Mouse (Mus musculus): ENCODE results near the gene Akap9. TPM values are rescaled to one million over a fixed set of nuclear protein-coding genes. Genes with fewer than 3 reads are reported as not detected.
"Not testable (repeated sequence)": the region's sequence is repeated elsewhere in the genome, so short reads cannot be mapped to it uniquely, and the experiment has no call there.

Akap9 gene
- polyA plus RNA-seq (2015; fragmentation: Nextera tagmentation; extraction: Ambion mirVana): 182 and 184 TPM in 2 replicates

- 0% methylated on average over 56 of the region's 82 CpGs for WGBS
- peak; percentile 88 for ATAC-seq (ENCODE audit: low FRiP score, low read depth)
- Histone ChIP-seq H3K27me3 (no peaks in the 10 kb centered on the region), H3K4me1 (peaks cover 17% of the 10 kb centered on the region), H3K9me3 (no peaks in the 10 kb centered on the region), H3K9ac (peak within 1 kb of the TSS; percentile 97), H3K36me3 (no peaks in the 10 kb centered on the region), H3K4me3 (peak within 1 kb of the TSS; percentile 86), H3K27ac (peak within 1 kb of the TSS; percentile 93), H3K4me2 (replicated peaks) (peak within 1 kb of the TSS; percentile 74)
Measured at GRCm38 (mm10) chr5:3927801-3928689, at the start of gene Akap9. Gene Akap9 (plus strand): TSS chr5:3928054.

GRCm38 (mm10) chr5:3886862-3887261, 41.0 kb upstream of the Akap9 start:
- H3K27me3 ChIP-seq; H3K9ac ChIP-seq; ATAC-seq (ENCODE audit: low FRiP score, low read depth); H3K4me2 ChIP-seq (replicated peaks); H3K27ac ChIP-seq; H3K9me3 ChIP-seq; H3K36me3 ChIP-seq; H3K4me1 ChIP-seq; H3K4me3 ChIP-seq: not testable (repeated sequence)
- WGBS: 91% methylated on average over 7 of the region's 7 CpGs

GRCm38 (mm10) chr5:3889201-3889600, 38.7 kb upstream of the Akap9 start:
- no peak for ATAC-seq (ENCODE audit: low FRiP score, low read depth)
- no peaks in the 10 kb centered on the region for H3K9me3 ChIP-seq

GRCm38 (mm10) chr5:3893459-3894293, 34.2 kb upstream of the Akap9 start, which contains the start of gene Mterf1a:
Gene Mterf1a (minus strand): TSS chr5:3893933.
- H3K9ac ChIP-seq: peak within 1 kb of the TSS; percentile 62
- not testable (repeated sequence) for H3K4me1 ChIP-seq, H3K36me3 ChIP-seq, H3K27ac ChIP-seq, H3K9me3 ChIP-seq, H3K27me3 ChIP-seq
- WGBS: 4% methylated on average over 7 of the region's 47 CpGs
- peak; percentile 99 for ATAC-seq (ENCODE audit: low FRiP score, low read depth)
- H3K4me2 ChIP-seq (replicated peaks): peak within 1 kb of the TSS; percentile 69
- peak within 1 kb of the TSS; percentile 48 for H3K4me3 ChIP-seq

More at GRCm38 (mm10) chr5:3889201-3889600, 38.7 kb upstream of the Akap9 start:
- Histone ChIP-seq H3K27ac (no peak overlapping the region), H3K36me3 (0 out of 2 replicates have a peak, but pooled peaks cover 3% of the 10 kb centered on the region), H3K9ac (no peak overlapping the region), H3K27me3 (no peaks in the 10 kb centered on the region), H3K4me3 (no peak overlapping the region), H3K4me2 (replicated peaks) (no peak overlapping the region), H3K4me1 (peaks cover 3% of the 10 kb centered on the region; the same call in 1 of the 2 replicates)

GRCm38 (mm10) chr5:3894294-3894619, 33.6 kb upstream of the Akap9 start:
- not testable (repeated sequence) for H3K36me3 ChIP-seq; H3K9ac ChIP-seq; H3K4me1 ChIP-seq; ATAC-seq (ENCODE audit: low FRiP score, low read depth); H3K9me3 ChIP-seq; H3K27me3 ChIP-seq; H3K4me2 ChIP-seq (replicated peaks); H3K27ac ChIP-seq
- WGBS: 96% methylated on average over 4 of the region's 4 CpGs
- peak overlapping the region; percentile 32; the same call in 1 of the 2 replicates for H3K4me3 ChIP-seq

- 63% methylated on average over 2 of the region's 2 CpGs for WGBS
Measured at GRCm38 (mm10) chr5:3905471-3905870, 22.4 kb upstream of the Akap9 start.

GRCm38 (mm10) chr5:3922350-3922749, 5.5 kb upstream of the Akap9 start:
- WGBS: 90% methylated on average over 2 of the region's 2 CpGs
- H3K4me1 ChIP-seq: no peaks in the 10 kb centered on the region
- no peak overlapping the region for H3K4me3 ChIP-seq
- no peak overlapping the region for H3K4me2 ChIP-seq (replicated peaks)
- H3K36me3 ChIP-seq: no peaks in the 10 kb centered on the region
- H3K27ac ChIP-seq: no peak overlapping the region
- H3K9ac ChIP-seq: no peak overlapping the region
- H3K9me3 ChIP-seq: no peaks in the 10 kb centered on the region
- H3K27me3 ChIP-seq: no peaks in the 10 kb centered on the region
- ATAC-seq (ENCODE audit: low FRiP score, low read depth): no peak

More at GRCm38 (mm10) chr5:3905471-3905870, 22.4 kb upstream of the Akap9 start:
- Histone ChIP-seq H3K9me3 (no peaks in the 10 kb centered on the region), H3K4me1 (peaks cover 4% of the 10 kb centered on the region; the same call in 1 of the 2 replicates), H3K27me3 (no peaks in the 10 kb centered on the region), H3K4me3 (no peak overlapping the region), H3K4me2 (replicated peaks) (no peak overlapping the region), H3K36me3 (no peaks in the 10 kb centered on the region), H3K9ac (no peak overlapping the region), H3K27ac (no peak overlapping the region)
- no peak for ATAC-seq (ENCODE audit: low FRiP score, low read depth)

- Histone ChIP-seq H3K27ac (no peak overlapping the region), H3K9ac (no peak overlapping the region), H3K4me2 (replicated peaks) (no peak overlapping the region), H3K9me3 (no peaks in the 10 kb centered on the region), H3K4me1 (peaks cover 17% of the 10 kb centered on the region), H3K36me3 (no peaks in the 10 kb centered on the region), H3K4me3 (no peak overlapping the region), H3K27me3 (no peaks in the 10 kb centered on the region)
- WGBS: 43% methylated on average over 4 of the region's 4 CpGs
- no peak for ATAC-seq (ENCODE audit: low FRiP score, low read depth)
Measured at GRCm38 (mm10) chr5:3926666-3927065, 1.2 kb upstream of the Akap9 start.

- WGBS: under 1% methylated on average over 12 of the region's 12 CpGs
- Histone ChIP-seq H3K27me3 (no peaks in the 10 kb centered on the region), H3K9ac (peak overlapping the region; percentile 97), H3K9me3 (no peaks in the 10 kb centered on the region), H3K27ac (peak overlapping the region; percentile 93), H3K36me3 (0 out of 2 replicates have a peak, but pooled peaks cover 3% of the 10 kb centered on the region), H3K4me1 (peaks cover 17% of the 10 kb centered on the region), H3K4me3 (peak overlapping the region; percentile 86), H3K4me2 (replicated peaks) (peak overlapping the region; percentile 74)
- peak; percentile 64 for ATAC-seq (ENCODE audit: low FRiP score, low read depth)
Measured at GRCm38 (mm10) chr5:3928690-3929046, 814 bp downstream of the Akap9 start.

- H3K4me2 ChIP-seq (replicated peaks): peak overlapping the region; percentile 74
- no peak overlapping the region for H3K9ac ChIP-seq
- no peaks in the 10 kb centered on the region for H3K27me3 ChIP-seq
- H3K36me3 ChIP-seq: 0 out of 2 replicates have a peak, but pooled peaks cover 3% of the 10 kb centered on the region
- no peaks in the 10 kb centered on the region for H3K9me3 ChIP-seq
- H3K4me1 ChIP-seq: peaks cover 17% of the 10 kb centered on the region
- WGBS: 23% methylated on average over 5 of the region's 5 CpGs
- H3K27ac ChIP-seq: no peak overlapping the region
- no peak overlapping the region for H3K4me3 ChIP-seq
- ATAC-seq (ENCODE audit: low FRiP score, low read depth): no peak
Measured at GRCm38 (mm10) chr5:3930760-3931159, 2.9 kb downstream of the Akap9 start.

GRCm38 (mm10) chr5:3931636-3932035, 3.8 kb downstream of the Akap9 start:
- H3K4me1 ChIP-seq: peaks cover 17% of the 10 kb centered on the region
- no peak overlapping the region for H3K4me2 ChIP-seq (replicated peaks)
- H3K27me3 ChIP-seq: no peaks in the 10 kb centered on the region
- ATAC-seq (ENCODE audit: low FRiP score, low read depth): no peak
- no peak overlapping the region for H3K27ac ChIP-seq
- no peak overlapping the region for H3K9ac ChIP-seq
- 0 out of 2 replicates have a peak, but pooled peaks cover 3% of the 10 kb centered on the region for H3K36me3 ChIP-seq
- WGBS: 86% methylated on average over 3 of the region's 3 CpGs
- H3K4me3 ChIP-seq: no peak overlapping the region
- H3K9me3 ChIP-seq: no peaks in the 10 kb centered on the region

GRCm38 (mm10) chr5:3933551-3933950, 5.7 kb downstream of the Akap9 start:
- Histone ChIP-seq H3K4me2 (replicated peaks) (no peak overlapping the region), H3K27me3 (no peaks in the 10 kb centered on the region), H3K36me3 (0 out of 2 replicates have a peak, but pooled peaks cover 3% of the 10 kb centered on the region), H3K9me3 (no peaks in the 10 kb centered on the region), H3K4me1 (peaks cover 17% of the 10 kb centered on the region), H3K4me3 (no peak overlapping the region), H3K27ac (no peak overlapping the region), H3K9ac (no peak overlapping the region)
- WGBS: 94% methylated on average over 3 of the region's 3 CpGs
- ATAC-seq (ENCODE audit: low FRiP score, low read depth): no peak
